Mouse (Mus musculus): ENCODE measurements around the gene Aff3. TPM values are rescaled to one million over a fixed set of nuclear protein-coding genes. Genes with fewer than 3 reads are reported as not detected.

The Aff3 gene
- polyA plus RNA-seq, 1 experiment, result 16.9 TPM

DNA sequence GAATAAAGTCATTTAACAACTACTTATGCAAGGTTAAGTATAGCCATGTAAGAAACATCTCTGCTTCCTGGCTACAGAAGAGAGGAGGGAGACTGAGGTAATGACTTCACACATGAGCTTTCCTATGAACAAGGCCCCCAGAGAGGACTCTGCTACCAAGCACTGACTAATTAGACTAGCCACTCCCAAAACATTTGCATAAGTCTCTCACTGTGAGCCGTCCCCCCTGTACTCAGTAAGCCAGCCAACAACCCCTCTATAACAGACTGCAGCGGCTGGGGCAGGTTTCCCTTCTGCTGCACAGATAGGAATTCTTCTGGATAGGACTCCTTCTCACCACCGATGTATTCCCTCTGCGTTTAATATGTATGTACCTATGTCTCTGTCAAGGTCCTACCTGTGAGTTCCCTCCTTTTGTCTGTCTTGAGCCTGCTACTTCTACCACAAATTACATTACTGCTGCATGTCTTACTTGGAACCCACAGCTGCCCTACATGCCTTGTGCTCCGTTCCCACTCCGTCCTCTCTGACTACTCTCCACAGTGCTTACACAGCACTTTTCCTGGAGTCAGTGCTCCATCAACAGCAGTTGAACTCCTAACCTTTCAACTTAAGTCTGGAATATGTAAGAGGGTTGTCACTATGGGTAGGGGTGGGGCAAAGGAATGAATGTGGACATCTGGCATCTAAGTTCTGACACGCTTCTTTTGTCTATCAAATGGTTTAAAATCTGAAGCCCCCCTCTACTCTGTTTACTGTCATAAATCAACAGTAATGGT, 197.3 kb downstream of the Aff3 start:
- no peak for DNase-seq
- WGBS, result 67% methylated on average over 7 of the region's 7 CpGs
- no peak overlapping the region for H3K4me3 ChIP-seq (replicated peaks; ENCODE audit: extremely low read depth, low read depth, low read length)
- no peaks in the 10 kb centered on the region for H3K4me1 ChIP-seq (ENCODE audit: control insufficient read depth, insufficient read depth, low read length)
- no peak for TF ChIP-seq CTCF (IDR thresholded peaks at IDR 0.05; ENCODE audit: insufficient read depth, low read length)
- TF ChIP-seq POLR2A (IDR thresholded peaks at IDR 0.05; ENCODE audit: borderline replicate concordance, extremely low read depth, low read depth, low read length), result no peak

DNA sequence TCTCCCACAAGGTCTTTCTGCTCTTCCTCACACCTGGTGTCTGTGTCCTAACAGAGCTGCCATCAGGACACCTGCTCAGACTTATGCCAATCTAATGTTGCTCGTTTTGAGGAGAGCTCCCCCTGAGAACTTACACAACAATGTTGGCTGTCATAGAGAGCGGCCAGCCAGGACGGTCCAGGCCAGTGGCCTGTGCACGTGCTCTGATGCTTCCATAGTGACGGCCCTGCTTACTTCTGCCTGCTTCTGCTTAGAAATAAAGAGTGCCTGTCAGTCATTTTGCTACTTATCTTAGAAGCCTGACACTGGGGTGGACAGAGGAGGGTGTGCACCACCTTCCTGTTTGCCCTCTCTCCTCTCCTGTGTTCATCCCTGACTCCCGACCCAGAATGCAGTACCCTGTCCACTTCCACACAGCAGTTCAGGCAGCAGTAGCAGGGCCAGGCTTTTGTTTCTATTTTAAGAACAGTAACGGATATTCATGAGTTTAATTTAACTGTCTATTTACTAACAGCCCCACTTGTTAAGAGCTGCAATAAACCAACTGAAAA, 208.0 kb downstream of the Aff3 start:
- no peak for TF ChIP-seq POLR2A (IDR thresholded peaks at IDR 0.05; ENCODE audit: borderline replicate concordance, extremely low read depth, low read depth, low read length)
- TF ChIP-seq CTCF (IDR thresholded peaks at IDR 0.05; ENCODE audit: insufficient read depth, low read length), result no peak
- Histone ChIP-seq H3K4me1 (ENCODE audit: control insufficient read depth, insufficient read depth, low read length) (no peaks in the 10 kb centered on the region; the same call in 1 of the 2 replicates), H3K4me3 (replicated peaks; ENCODE audit: extremely low read depth, low read depth, low read length) (no peak overlapping the region)
- 43% methylated on average over 7 of the region's 7 CpGs for WGBS
- no peak for DNase-seq

DNA sequence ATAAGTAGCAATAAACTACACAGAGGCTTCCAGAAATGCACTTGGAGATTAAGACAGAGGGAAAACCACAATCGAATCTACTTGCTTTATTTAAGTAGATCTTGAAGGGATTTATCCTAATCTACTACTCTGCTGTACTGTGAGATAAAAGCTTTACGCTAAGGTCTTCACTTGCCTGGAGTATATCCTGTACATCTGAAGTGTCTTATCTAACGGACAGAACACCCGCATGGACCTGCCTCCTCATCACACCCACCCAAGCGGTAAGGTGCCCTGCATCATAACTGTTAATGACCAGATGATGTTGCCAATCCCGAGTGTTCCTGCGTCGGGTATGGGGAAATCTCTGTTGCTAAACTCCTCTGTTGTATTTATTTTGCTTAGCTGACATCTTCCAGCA, 209.8 kb downstream of the Aff3 start:
- 79% methylated on average over 8 of the region's 8 CpGs for WGBS
- no peak overlapping the region for H3K4me3 ChIP-seq (replicated peaks; ENCODE audit: extremely low read depth, low read depth, low read length)
- DNase-seq, result no peak
- no peak for TF ChIP-seq POLR2A (IDR thresholded peaks at IDR 0.05; ENCODE audit: borderline replicate concordance, extremely low read depth, low read depth, low read length)
- TF ChIP-seq CTCF (IDR thresholded peaks at IDR 0.05; ENCODE audit: insufficient read depth, low read length), result no peak
- H3K4me1 ChIP-seq (ENCODE audit: control insufficient read depth, insufficient read depth, low read length), result no peaks in the 10 kb centered on the region; the same call in 1 of the 2 replicates

DNA sequence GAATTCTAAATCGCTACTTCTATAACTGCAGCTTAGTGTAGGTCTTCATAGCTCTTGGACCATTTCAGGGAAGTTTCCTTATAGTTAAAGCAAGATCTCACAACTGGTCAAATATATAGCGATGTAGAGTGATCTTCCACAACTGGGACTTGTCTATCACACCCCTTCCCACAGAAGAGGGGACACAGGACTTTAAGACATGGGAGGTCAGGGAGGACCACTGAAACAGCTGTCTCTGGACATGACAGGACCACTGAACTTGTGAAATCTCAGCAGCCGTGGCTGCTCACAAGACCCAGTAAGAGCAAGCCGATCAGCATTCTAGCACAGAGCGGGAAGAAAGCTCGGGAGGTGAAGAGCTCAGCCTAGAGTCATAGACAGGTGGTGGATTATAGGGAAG, 213.4 kb downstream of the Aff3 start:
- H3K4me3 ChIP-seq (replicated peaks; ENCODE audit: extremely low read depth, low read depth, low read length), result no peak overlapping the region
- no peaks in the 10 kb centered on the region for H3K4me1 ChIP-seq (ENCODE audit: control insufficient read depth, insufficient read depth, low read length)
- no peak for TF ChIP-seq CTCF (IDR thresholded peaks at IDR 0.05; ENCODE audit: insufficient read depth, low read length)
- TF ChIP-seq POLR2A (IDR thresholded peaks at IDR 0.05; ENCODE audit: borderline replicate concordance, extremely low read depth, low read depth, low read length), result no peak
- WGBS, result 85% methylated on average over 6 of the region's 6 CpGs
- DNase-seq, result no peak

DNA sequence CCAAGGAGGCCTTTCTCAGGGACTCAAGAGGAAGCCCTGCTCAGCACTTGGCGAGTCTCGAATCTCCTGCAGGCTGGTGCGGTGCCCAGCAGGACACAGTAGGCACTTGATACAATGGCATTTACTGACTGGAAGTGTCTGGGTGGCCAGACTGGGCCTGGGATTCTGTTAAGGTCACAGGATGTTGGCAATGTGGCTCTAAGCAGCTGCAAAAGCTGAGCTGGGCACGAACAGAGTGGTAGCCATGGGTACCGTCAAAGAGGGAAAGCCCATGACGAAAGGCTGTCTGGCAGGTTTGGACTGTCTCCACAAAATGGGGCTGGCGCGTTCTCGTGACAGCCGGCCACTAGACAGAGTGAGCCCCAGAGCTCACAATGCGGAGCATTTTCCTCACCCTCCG, 214.1 kb downstream of the Aff3 start:
- TF ChIP-seq CTCF (IDR thresholded peaks at IDR 0.05; ENCODE audit: insufficient read depth, low read length), result no peak
- TF ChIP-seq POLR2A (IDR thresholded peaks at IDR 0.05; ENCODE audit: borderline replicate concordance, extremely low read depth, low read depth, low read length), result no peak
- 46% methylated on average over 12 of the region's 12 CpGs for WGBS
- Histone ChIP-seq H3K4me3 (replicated peaks; ENCODE audit: extremely low read depth, low read depth, low read length) (no peak overlapping the region), H3K4me1 (ENCODE audit: control insufficient read depth, insufficient read depth, low read length) (no peaks in the 10 kb centered on the region)
- DNase-seq, result no peak

DNA sequence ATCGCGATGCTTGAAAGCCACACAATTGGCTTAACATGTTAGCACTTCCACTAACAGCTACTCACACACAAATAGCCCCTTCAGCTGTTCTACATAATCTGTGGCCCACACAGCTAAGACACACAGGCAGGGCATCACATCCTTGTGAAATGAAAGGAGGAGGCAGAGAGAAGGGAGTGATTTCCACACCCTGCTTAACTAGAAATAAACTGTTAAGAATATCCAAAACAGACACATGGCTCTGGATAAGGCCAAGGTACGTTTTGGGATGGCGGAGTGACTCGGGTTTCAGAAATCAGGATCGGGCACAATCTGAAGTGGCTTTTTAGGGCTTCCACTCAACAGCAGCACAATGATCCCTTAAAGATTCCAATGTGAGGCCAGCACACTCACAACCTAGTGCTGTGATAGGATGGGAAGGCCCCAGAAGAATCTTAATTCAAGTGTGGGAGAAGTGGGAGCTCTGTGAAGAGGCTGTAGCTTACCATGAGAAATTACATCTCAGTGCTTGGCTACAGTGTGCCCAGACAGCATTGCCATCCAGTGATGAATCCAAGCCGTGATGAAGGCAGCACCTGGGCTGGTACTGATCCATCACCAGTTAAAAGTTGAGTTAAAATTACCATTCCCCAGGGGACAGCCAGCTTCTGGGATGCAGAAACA, 214.8 kb downstream of the Aff3 start:
- TF ChIP-seq POLR2A (IDR thresholded peaks at IDR 0.05; ENCODE audit: borderline replicate concordance, extremely low read depth, low read depth, low read length), result no peak
- TF ChIP-seq CTCF (IDR thresholded peaks at IDR 0.05; ENCODE audit: insufficient read depth, low read length), result no peak
- Histone ChIP-seq H3K4me3 (replicated peaks; ENCODE audit: extremely low read depth, low read depth, low read length) (no peak overlapping the region), H3K4me1 (ENCODE audit: control insufficient read depth, insufficient read depth, low read length) (no peaks in the 10 kb centered on the region)
- DNase-seq, result no peak
- WGBS, result 77% methylated on average over 7 of the region's 7 CpGs

- TF ChIP-seq CTCF (IDR thresholded peaks at IDR 0.05; ENCODE audit: insufficient read depth, low read length), result no peak
- no peak for TF ChIP-seq POLR2A (IDR thresholded peaks at IDR 0.05; ENCODE audit: borderline replicate concordance, extremely low read depth, low read depth, low read length)
- 77% methylated on average over 3 of the region's 3 CpGs for WGBS
- Histone ChIP-seq H3K4me1 (ENCODE audit: control insufficient read depth, insufficient read depth, low read length) (no peaks in the 10 kb centered on the region), H3K4me3 (replicated peaks; ENCODE audit: extremely low read depth, low read depth, low read length) (no peak overlapping the region)
- no peak for DNase-seq
Observed at GRCm38 (mm10) chr1:38448854-38449253, 215.9 kb downstream of the Aff3 start.

DNA sequence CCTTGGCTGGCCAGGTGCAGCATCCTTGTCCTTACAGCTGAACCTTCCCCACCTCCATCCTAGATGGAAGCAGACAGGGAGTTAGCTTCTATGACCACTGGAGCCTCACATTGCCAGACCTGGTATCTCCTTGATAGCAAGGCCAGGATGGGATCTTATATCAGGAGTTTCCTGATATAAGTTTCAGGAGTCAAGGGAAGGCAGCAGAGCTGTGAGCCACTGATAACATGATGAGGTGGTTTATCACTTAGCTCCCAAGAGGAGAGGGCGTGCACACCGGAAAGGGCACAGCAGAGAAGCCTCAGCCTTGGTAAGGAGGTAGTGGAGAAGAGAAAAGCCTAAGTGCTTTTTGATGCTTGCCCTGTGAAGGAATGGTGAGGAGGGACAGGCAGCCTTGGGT, 217.2 kb downstream of the Aff3 start:
- Histone ChIP-seq H3K4me3 (replicated peaks; ENCODE audit: extremely low read depth, low read depth, low read length) (no peak overlapping the region), H3K4me1 (ENCODE audit: control insufficient read depth, insufficient read depth, low read length) (no peaks in the 10 kb centered on the region)
- no peak for DNase-seq
- WGBS, result 82% methylated on average over 2 of the region's 2 CpGs
- TF ChIP-seq POLR2A (IDR thresholded peaks at IDR 0.05; ENCODE audit: borderline replicate concordance, extremely low read depth, low read depth, low read length) (no peak), CTCF (IDR thresholded peaks at IDR 0.05; ENCODE audit: insufficient read depth, low read length) (no peak)

- WGBS, result 83% methylated on average over 12 of the region's 12 CpGs
- no peaks in the 10 kb centered on the region for H3K4me1 ChIP-seq (ENCODE audit: control insufficient read depth, insufficient read depth, low read length)
- TF ChIP-seq CTCF (IDR thresholded peaks at IDR 0.05; ENCODE audit: insufficient read depth, low read length), result no peak
- TF ChIP-seq POLR2A (IDR thresholded peaks at IDR 0.05; ENCODE audit: borderline replicate concordance, extremely low read depth, low read depth, low read length), result no peak
- DNase-seq, result no peak
- no peak overlapping the region for H3K4me3 ChIP-seq (replicated peaks; ENCODE audit: extremely low read depth, low read depth, low read length)
Observed at GRCm38 (mm10) chr1:38446152-38446820, 218.5 kb downstream of the Aff3 start.

Data from lung, adult 2 months (tissue).